Mouse (Mus musculus): ENCODE measurements around the gene Glcci1.
"Not testable (repeated sequence)": the region's sequence is repeated elsewhere in the genome, so short reads cannot be mapped to it uniquely, and the experiment has no call there.

Gene Glcci1

GRCm38 (mm10) chr6:8495109-8495826 lies 14.1 kb upstream of the Glcci1 start:
- in situ Hi-C loops (cut with MboI, MseI) = loop anchor here (5.0 to 10.0 kb wide), 3 partner anchors 218 to 640 kb away; no protein-coding TSS in a partner anchor

DNA sequence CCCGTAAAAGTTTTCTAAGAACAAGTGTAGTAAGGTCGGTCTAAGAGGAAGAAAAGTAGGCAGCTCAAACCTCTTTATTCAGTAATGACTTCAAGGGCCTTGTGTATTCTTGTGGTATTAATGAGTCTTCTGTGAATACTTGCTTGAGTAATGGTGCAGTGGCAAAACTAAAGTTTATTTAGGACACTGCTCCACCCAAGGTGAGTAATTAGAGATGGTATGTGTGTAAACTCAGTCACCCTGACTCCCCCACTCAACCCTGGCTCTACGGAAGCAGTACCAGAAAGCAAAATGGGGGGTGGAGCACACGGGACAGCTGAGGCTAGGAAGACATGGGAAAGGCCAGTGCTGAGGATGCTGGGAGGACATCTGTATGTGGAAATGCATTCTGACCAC lies 13.6 kb upstream of the Glcci1 start:
- in situ Hi-C loops (cut with MboI, MseI) = loop anchor here (5.0 to 10.0 kb wide), 3 partner anchors 219 to 641 kb away; no protein-coding TSS in a partner anchor

DNA sequence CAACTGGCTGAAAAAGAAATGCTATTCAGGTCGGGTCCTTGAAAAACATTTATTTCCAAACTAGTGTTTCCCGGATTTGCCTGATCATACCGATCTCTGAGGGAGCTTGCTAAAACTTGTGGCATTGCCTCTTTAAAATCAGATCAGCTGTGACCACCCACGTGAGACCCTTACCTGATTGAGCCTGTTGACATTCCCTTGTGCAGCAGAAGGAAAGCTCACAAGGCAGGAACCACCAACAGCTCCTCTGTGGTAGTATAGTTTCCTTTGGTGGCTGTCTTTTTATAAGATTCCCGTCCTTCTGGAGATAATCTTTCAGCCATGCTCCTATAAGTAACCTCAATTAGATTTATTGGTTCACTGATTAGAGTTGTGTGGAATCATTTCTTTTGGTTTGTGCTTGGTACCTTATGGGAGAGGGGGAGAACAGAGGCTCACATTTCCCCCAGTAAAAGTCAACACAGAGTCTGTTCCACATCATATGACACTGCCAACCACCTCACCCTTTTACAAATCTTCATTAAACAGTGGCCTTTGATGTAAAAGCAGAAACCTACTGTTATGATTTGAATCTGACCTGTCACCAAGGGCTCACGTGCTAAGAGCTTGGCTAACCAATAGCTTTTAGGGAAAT lies 12.0 kb upstream of the Glcci1 start:
- in situ Hi-C loops (cut with MboI, MseI) = loop anchor here (5.0 to 10.0 kb wide), 3 partner anchors 220 to 643 kb away; no protein-coding TSS in a partner anchor

DNA sequence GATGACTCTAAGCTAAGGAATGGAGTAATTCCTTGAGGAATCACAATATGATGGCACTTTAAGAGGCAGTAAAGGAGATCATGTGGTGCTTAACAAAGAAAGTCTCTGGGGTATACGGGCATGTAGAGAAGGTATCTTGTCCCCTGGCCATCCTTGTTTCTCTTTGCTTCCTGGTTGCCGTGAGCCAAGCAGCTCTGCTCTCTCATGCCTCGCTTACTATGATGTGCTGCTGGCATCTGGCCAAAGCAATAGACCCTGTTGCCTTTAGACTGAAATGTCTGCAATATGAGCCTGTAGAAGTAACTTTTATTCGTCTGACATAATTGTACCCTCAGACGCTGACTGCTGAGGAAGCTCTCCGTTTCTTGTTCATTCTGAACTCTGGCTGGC lies 11.5 kb upstream of the Glcci1 start:
- in situ Hi-C loops (cut with MboI, MseI) = loop anchor here (5.0 to 10.0 kb wide), 3 partner anchors 221 to 643 kb away; no protein-coding TSS in a partner anchor

GRCm38 (mm10) chr6:8498961-8499360 lies 10.4 kb upstream of the Glcci1 start:
- in situ Hi-C loops (cut with MboI, MseI) = loop anchor here (5.0 to 10.0 kb wide), 3 partner anchors 222 to 644 kb away; no protein-coding TSS in a partner anchor

- in situ Hi-C loops (cut with MboI, MseI) = no loop called here
Measured at GRCm38 (mm10) chr6:8503953-8504352, 5.4 kb upstream of the Glcci1 start.

GRCm38 (mm10) chr6:8504521-8505228 lies 4.7 kb upstream of the Glcci1 start:
- in situ Hi-C loops (cut with MboI, MseI) = no loop called here

- in situ Hi-C loops (cut with MboI, MseI) = no loop called here
Measured at GRCm38 (mm10) chr6:8506631-8507030, 2.8 kb upstream of the Glcci1 start.

GRCm38 (mm10) chr6:8508883-8509536 lies 390 bp upstream of the Glcci1 start:
- in situ Hi-C loops (cut with MboI, MseI) = no loop called here

GRCm38 (mm10) chr6:8509961-8510863 lies 812 bp downstream of the Glcci1 start:
- in situ Hi-C loops (cut with MboI, MseI) = no loop called here

- in situ Hi-C loops (cut with MboI, MseI) = no loop called here
Measured at GRCm38 (mm10) chr6:8510864-8511428, 1.5 kb downstream of the Glcci1 start.

- in situ Hi-C loops (cut with MboI, MseI) = no loop called here
Measured at GRCm38 (mm10) chr6:8511447-8511846, 2.0 kb downstream of the Glcci1 start.

GRCm38 (mm10) chr6:8512416-8512815 lies 3.0 kb downstream of the Glcci1 start:
- in situ Hi-C loops (cut with MboI, MseI) = no loop called here

- in situ Hi-C loops (cut with MboI, MseI) = loop anchor here in 1 of 2 experiments (5.0 kb wide), 1 partner anchor 213 kb away; no protein-coding TSS in a partner anchor
Measured at GRCm38 (mm10) chr6:8519687-8520086, 10.3 kb downstream of the Glcci1 start.

- in situ Hi-C loops (cut with MboI, MseI) = loop anchor here in 1 of 2 experiments (5.0 kb wide), 1 partner anchor 211 kb away; no protein-coding TSS in a partner anchor
Measured at GRCm38 (mm10) chr6:8521231-8521630, 11.8 kb downstream of the Glcci1 start.

DNA sequence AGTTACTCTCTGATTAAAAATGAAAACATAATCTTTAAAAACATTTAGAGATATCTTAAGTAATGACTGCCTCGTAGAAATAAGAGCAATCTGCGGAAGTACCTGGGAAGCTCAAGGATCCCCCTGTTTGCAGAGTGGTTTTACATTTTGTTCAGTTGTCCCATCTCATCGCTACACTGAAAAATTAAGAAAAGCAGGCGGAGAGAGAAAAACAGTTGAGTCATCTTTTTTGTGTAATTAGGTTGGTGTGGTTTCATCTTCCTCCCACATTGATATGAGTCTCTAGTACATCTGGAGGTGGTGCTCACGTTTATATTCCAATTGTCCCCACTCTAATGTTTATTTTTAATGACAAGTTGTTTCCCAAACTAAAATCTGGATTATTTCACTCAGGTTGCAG lies 15.3 kb downstream of the Glcci1 start:
- in situ Hi-C loops (cut with MboI, MseI) = loop anchor here in 1 of 2 experiments (5.0 kb wide), 1 partner anchor 208 kb away; no protein-coding TSS in a partner anchor

- in situ Hi-C loops (cut with MboI, MseI) = no loop called here
Measured at GRCm38 (mm10) chr6:8531104-8531894, 21.9 kb downstream of the Glcci1 start.

- in situ Hi-C loops (cut with MboI, MseI) = no loop called here
Measured at GRCm38 (mm10) chr6:8536944-8537343, 27.5 kb downstream of the Glcci1 start.

DNA sequence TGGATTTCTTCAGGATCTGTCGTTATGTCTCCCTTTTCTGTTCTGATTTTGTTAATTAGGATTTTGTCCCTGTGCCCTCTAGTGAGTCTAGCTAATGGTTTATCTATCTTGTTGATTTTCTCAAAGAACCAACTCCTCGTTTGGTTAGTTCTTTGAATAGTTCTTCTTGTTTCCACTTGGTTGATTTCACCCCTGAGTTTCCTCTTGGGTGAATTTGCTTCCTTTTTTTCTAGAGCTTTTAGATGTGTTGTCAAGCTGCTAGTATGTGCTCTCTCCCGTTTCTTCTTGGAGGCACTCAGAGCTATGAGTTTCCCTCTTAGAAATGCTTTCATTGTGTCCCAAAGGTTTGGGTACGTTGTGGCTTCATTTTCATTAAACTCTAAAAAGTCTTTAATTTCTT lies 32.1 kb downstream of the Glcci1 start:
- in situ Hi-C loops (cut with MboI, MseI) = not testable (repeated sequence)

Data from T-helper 17 cell (primary cell).